Mouse (Mus musculus) urinary bladder, postnatal 4 days (tissue): ENCODE results near the gene Pacsin2.
A peak's percentile ranks its signal among the peaks of the same experiment; 100 is the strongest.
"Not testable (repeated sequence)": the region's sequence is repeated elsewhere in the genome, so short reads cannot be mapped to it uniquely, and the experiment has no call there.

Source experiments
- DNase-seq, 2 experiments: peaks; one replicate each; pipeline ENCODE4 v3.0.0; 2021 to 2022; ENCODE audit warnings: low spot score in 2 of 2

The Pacsin2 gene

GRCm38 (mm10) chr15:83464083-83464904 is at the start of gene Pacsin2:
TSS of gene Pacsin2 (minus strand) at chr15:83464606.
- peak; percentile 98 to 99 for DNase-seq

DNA sequence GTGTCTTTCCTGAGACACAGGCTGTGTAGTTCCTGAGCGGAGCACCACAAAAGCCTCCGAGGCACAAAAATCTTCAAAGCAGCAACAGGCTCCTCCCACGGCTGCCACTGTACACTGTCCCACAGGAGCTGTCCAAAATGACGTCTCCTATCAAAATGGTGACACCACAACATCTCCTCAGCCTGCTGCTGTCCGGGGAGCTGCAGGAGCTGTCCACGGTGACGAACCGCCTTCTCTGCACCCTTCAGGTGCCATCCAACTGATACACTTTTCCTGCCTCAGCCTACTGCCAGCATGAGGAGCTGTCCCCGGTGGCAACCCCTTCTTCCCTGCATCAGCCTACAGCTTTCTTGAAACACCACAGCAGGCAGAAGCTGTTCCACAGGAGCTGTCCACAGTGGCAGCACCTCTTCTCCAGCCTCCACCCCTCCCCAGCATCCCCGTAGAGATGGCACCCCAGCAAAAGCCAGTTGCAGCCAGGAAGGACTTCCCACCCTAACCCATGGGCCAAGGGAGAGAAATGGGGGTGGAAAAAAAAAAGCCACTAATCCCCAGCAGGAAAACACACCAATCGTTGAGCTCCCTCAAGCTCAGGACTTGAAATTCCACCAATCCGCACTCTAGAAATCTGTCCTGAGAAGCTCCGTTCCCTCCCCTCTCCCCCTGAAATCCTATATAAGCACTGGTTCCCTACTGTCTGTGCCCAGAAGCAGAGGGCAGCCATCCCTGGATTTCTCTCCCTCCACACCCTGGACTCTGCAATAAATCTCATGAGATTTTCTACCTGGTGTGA is 48.3 kb upstream of the Pacsin2 start:
- no peak for DNase-seq

DNA sequence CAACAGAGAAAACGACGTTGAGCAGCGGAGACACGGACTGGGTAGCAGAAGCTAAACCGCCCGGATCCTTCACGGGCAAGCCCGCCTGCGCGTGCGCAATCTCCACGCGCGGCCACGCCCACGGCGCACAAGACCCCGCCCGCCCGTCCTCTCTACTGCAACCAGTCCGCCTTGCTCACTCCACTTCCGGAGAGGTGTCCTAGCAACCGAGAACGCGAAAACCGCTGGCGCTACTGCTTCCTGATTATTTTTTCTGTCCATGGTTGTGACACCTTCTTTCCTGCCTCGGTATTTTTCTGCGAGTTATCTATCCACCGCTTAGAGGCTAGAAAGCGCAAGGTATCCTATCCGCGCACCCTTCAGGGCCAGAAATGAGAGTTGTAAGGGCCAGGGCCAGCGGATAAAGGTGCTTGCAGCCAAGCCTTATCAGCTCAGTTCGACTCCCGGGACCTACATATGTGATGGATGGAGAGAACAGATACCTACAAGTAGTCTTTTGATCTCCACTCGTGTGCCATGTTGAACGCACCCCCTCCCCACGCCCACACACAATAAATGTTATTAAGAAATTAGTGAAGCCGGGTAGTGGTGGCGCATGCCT is 46.5 kb upstream of the Pacsin2 start, which contains the start of gene Ttll1:
TSS of gene Ttll1 (minus strand) at position 89 of the 601 bp plus-strand sequence.
- peak; percentile 93 to 95 for DNase-seq

DNA sequence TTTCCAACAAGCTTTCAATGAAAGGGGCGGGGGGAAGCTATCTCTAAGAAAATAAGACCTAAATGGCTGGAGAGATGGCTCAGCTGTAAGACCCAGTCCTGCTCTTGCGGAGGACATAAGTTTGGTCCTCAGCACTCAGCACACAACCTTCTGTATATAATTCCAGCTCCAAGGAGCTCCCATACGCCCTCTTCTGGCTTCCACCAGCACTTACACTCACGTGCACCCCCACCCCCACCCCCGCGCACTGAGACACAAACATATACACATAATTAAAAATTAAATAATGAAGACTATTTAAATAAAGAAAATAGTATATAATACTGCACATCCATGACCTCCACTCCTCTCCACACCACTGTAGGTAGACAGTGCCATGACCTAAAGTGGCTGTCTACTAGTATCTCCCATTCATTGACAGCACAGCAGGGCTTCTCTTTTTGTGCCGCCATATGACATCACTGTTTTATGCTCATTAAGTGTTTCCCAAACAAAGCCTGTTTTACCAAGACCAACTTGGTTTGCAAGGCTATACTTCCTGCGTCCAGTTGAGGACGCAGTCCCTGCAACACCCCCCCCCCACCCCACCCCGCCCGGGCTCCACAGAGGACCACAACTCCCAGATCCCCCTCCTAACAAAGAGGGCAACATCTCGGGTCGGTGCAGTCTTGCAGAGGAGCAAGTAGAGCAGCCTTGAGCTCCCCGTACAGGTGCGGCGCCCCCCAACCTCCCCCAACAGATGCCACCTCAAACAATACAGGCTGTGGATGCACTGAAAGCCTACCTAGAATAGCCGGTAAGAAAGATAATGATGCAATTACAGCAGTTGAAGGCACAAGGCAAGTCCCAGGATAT is 45.8 kb upstream of the Pacsin2 start:
- DNase-seq, result no peak

DNA sequence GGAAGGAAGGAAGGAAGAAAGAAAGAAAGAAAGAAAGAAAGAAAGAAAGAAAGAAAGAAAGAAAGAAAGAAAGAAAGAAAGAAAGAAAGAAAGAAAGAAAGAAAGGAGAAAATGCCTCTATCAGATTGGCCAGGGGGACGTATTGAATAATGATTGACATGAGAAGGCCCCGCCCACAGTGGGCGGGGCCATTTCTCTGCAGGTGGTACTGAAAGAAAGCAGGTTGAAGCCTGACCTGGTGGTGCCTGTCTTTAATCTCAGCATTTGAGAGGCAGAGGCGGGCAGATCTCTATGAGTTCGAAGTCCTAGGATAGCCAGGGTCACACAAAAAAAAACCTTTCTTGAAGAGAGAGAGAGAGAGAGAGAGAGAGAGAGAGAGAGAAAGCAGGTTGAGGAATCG is 37.1 kb upstream of the Pacsin2 start:
- not testable (repeated sequence) for DNase-seq

- no peak for DNase-seq
Observed at GRCm38 (mm10) chr15:83500352-83500751, 35.9 kb upstream of the Pacsin2 start.

GRCm38 (mm10) chr15:83499211-83499755 is 34.9 kb upstream of the Pacsin2 start:
- DNase-seq, result no peak

- DNase-seq, result no peak
Observed at GRCm38 (mm10) chr15:83497299-83497698, 32.9 kb upstream of the Pacsin2 start.

GRCm38 (mm10) chr15:83495787-83496367 is 31.5 kb upstream of the Pacsin2 start:
- DNase-seq, result no peak

- DNase-seq, result no peak
Observed at GRCm38 (mm10) chr15:83495195-83495594, 30.8 kb upstream of the Pacsin2 start.

DNA sequence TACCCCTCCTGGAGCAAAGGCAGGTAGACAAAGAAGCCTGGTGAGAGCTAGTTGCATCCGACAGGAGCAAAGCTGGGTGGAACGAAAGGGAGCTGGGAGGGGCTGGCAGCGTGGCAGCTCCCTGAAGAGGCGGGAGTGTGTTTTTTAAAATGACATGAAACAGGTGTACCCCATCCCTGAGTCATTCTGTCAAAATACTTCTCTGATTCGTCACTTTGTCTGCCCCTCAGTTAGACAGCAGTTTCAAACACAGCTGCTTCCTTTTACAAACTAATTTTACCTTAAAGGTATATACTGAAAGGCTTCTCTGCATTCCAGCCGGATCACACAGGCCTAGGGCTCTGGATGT is 30.1 kb upstream of the Pacsin2 start:
- DNase-seq, result no peak

DNA sequence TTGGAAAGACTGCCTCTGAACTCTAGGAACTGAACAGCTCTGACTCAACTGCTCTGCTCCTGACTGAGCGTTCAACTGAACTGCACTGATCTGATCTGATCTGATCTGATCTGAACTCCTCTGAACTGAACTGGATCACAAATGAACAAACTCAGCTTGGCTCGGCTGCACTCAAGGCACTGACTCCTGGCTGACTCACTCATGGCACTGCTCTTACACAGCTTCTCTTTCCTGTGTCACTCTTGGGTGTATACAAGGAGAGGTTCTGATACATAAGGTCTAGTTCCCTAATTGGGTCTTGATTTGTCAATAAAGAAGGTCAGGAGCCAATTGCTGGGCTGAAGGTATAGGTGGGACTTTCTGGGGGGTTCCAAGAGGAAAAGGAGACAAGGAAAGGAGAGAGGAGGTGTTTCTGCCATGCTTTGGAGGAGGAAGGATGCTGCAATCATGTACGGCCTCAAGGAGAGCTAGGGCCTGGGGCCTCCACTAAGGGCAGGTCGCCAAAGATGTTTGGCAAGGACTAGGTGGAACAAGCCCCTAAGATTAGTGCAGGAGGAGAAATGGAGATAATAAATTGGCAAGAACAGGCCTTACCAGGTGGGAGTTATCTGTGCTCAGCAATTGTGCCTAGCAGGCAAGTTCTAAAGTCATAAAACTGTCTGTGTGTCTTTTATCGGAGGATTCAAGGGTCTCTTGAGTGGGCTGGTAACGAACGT is 29.6 kb upstream of the Pacsin2 start:
- no peak for DNase-seq

- no peak for DNase-seq
Observed at GRCm38 (mm10) chr15:83491891-83492290, 27.5 kb upstream of the Pacsin2 start.

- DNase-seq, result no peak
Observed at GRCm38 (mm10) chr15:83489471-83489870, 25.1 kb upstream of the Pacsin2 start.

- DNase-seq, result no peak
Observed at GRCm38 (mm10) chr15:83487477-83488115, 23.2 kb upstream of the Pacsin2 start.

GRCm38 (mm10) chr15:83484311-83484710 is 19.9 kb upstream of the Pacsin2 start:
- DNase-seq, result no peak

DNA sequence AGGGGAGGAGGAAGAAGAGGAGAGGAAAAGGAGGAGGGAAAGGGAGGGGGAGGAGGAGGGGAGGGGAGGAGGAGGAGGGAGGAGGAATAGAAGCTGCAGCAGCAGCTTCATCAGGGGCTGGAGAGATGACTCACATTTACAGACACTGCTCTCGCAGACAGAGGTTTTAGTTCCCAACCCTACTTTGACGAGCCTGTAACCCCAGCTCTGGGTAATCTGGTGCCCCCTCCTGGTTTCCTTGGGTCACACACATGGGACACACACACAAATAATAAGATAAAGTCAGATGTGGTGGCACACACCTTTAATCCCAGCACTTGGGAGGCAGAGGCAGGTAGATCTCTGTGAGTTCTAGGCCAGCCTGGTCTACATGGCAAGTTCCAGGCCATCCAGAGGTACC is 19.1 kb upstream of the Pacsin2 start:
- no peak for DNase-seq

DNA sequence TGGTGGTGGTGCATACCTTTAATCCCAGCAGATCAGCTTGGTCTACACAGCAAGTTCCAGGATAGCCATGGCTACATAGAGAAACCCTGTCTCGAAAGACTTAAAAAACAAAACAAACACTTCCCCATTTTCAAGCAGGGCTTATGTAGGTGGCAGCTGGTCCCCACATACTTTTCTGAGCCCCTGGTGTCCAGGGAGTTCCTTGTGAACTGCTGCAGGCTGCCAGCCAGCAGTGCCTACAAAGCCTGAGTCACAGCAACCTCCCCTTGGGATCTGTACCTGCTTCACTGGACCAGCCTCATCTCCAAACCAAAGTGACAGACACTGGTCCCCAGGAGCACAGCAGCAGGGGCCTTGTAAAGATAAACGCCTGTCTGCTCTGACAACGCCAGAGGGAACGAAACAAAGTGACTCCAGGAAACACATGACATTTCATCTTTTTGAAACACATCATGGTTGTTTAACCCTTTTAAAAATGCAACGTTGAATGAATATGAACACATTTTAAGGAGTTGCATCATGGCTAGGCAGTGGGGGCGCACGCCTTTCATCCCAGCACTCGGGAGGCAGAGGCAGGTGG is 18.3 kb upstream of the Pacsin2 start:
- DNase-seq, result no peak

DNA sequence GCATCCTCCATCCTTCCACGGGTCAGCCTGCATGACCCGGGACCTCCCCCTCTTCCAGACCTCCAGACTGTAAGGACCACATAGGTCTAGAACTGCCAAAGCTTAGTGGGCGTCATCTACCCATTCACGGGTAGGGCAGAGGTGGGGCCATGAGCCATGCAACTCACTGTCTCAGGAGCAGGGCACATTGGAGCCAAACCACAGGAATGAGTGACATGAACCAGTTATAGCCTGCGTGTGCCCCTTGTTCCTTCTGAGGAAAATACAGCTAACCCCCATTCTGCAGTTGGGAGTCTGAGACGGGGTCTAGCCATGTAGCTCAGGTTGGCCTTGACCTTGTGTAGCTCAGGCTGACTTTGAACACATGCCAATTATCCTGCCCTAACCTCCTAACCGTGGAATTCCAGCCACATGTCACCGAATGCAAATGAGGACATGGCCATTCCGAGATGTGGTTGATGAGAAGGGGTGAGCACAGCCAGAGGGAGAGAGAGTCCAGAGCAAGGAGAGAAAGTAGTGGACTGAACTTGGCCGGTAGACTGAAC is 16.9 kb upstream of the Pacsin2 start:
- no peak for DNase-seq
